Mouse (Mus musculus) left cerebral cortex, adult 18-20 months (tissue): ENCODE measurements around the gene S1pr2. TPM values are rescaled to one million over a fixed set of nuclear protein-coding genes. Genes with fewer than 3 reads are reported as not detected.

ENCODE experiments used
- DNase-seq, 2 experiments: peaks; one replicate each; pipeline ENCODE4 v3.0.0; 2021 to 2022; ENCODE audit warnings: low spot score in 2 of 2, mixed read lengths in 1 of 2
- total RNA-seq, 2 experiments: library from RNA; stranded (reverse); gene quantifications; 2 replicates each; pipeline ENCODE4 v1.2.3; 2021

Gene S1pr2
- total RNA-seq, 2 experiments from 2014 or later = 2.9 to 3.4 TPM

GRCm38 (mm10) chr9:20972141-20972992, 4.2 kb downstream of the S1pr2 start:
- peak; percentile 63 for DNase-seq

GRCm38 (mm10) chr9:20971751-20972140, 4.8 kb downstream of the S1pr2 start:
- DNase-seq = peak in 1 of 2 experiments; percentile 19

GRCm38 (mm10) chr9:20966747-20967146, 9.8 kb downstream of the S1pr2 start:
- DNase-seq = no peak

GRCm38 (mm10) chr9:20966008-20966407, 10.6 kb downstream of the S1pr2 start:
- no peak for DNase-seq

GRCm38 (mm10) chr9:20965606-20966005, 11.0 kb downstream of the S1pr2 start:
- DNase-seq = no peak

- DNase-seq = no peak
Measured at GRCm38 (mm10) chr9:20961557-20961956, 15.0 kb downstream of the S1pr2 start.

- no peak for DNase-seq
Measured at GRCm38 (mm10) chr9:20959430-20959938, 17.1 kb downstream of the S1pr2 start, which contains the start of gene Dnmt1. Dnmt1 (minus strand) TSS chr9:20959888.

- DNase-seq = no peak
Measured at GRCm38 (mm10) chr9:20956989-20957388, 19.6 kb downstream of the S1pr2 start.

- DNase-seq = peak; percentile 95 to 98
Measured at GRCm38 (mm10) chr9:20952520-20953227, 23.9 kb downstream of the S1pr2 start.

GRCm38 (mm10) chr9:20951966-20952519, 24.5 kb downstream of the S1pr2 start:
- no peak for DNase-seq

GRCm38 (mm10) chr9:20951441-20951840, 25.1 kb downstream of the S1pr2 start:
- peak in 1 of 2 experiments; percentile 37 for DNase-seq

- DNase-seq = no peak
Measured at GRCm38 (mm10) chr9:20950419-20950818, 26.2 kb downstream of the S1pr2 start.

GRCm38 (mm10) chr9:20946066-20946880, 30.3 kb downstream of the S1pr2 start:
- no peak for DNase-seq

GRCm38 (mm10) chr9:20944697-20945370, 31.7 kb downstream of the S1pr2 start:
- DNase-seq = no peak

- DNase-seq = no peak
Measured at GRCm38 (mm10) chr9:20943911-20944310, 32.7 kb downstream of the S1pr2 start.

- DNase-seq = no peak
Measured at GRCm38 (mm10) chr9:20943396-20943795, 33.2 kb downstream of the S1pr2 start.

GRCm38 (mm10) chr9:20923258-20923657, 53.3 kb downstream of the S1pr2 start:
- DNase-seq = no peak

- no peak for DNase-seq
Measured at GRCm38 (mm10) chr9:20916160-20916559, 60.4 kb downstream of the S1pr2 start.
